Mouse (Mus musculus) gastrocnemius, postnatal 10 days (tissue): Measurements from ENCODE around the gene Tfpi2. TPM values are rescaled to one million over a fixed set of nuclear protein-coding genes. Genes with fewer than 3 reads are reported as not detected.

Experiments
- DNase-seq: peaks from one replicate; pipeline ENCODE4 v3.0.0; 2021; ENCODE audit warnings: mixed read lengths
- long read RNA-seq, 2 experiments: library from polyadenylated mRNA; stranded (forward); transcript quantifications; one replicate each; pipeline ENCODE4 v2.0.0; 2021
- total RNA-seq, 2 experiments: library from RNA; stranded (reverse); gene quantifications; 2 replicates each; pipeline ENCODE4 v1.2.3; 2021

Gene Tfpi2
- 1 to 10 TPM; 1.6 to 2.7 TPM for total RNA-seq
- long read RNA-seq, experiment 1, partial matches to known transcripts: 0 of 1 reads
- long read RNA-seq, experiment 1, other reads (novel, unspliced or antisense): 0 of 1 reads
- long read RNA-seq, experiment 2, partial matches to known transcripts: 1 of 2 reads
- long read RNA-seq, experiment 2, other reads (novel, unspliced or antisense): 0 of 2 reads

DNA sequence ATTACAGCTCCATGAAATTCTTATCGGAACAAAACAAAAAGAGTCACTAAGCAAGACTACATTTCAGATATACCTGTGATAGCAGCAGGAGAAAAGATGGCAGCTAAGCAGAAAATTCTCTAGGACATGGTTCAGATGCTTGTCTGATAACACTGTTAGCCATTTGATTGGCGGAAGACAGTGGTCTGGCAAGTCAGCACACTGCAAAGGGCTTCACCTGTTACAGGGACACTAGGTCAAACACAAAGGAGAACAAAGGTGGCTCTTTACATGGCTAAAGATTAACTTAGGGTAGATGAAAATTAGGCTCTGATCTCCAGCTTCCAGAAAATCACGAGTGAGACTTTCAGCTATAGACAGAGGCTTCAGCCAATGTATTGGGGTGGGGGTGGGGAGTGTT is at the start of gene Tfpi2:
TSS of gene Tfpi2 (minus strand) at position 170 of the 400 bp plus-strand sequence.
- DNase-seq: no peak

DNA sequence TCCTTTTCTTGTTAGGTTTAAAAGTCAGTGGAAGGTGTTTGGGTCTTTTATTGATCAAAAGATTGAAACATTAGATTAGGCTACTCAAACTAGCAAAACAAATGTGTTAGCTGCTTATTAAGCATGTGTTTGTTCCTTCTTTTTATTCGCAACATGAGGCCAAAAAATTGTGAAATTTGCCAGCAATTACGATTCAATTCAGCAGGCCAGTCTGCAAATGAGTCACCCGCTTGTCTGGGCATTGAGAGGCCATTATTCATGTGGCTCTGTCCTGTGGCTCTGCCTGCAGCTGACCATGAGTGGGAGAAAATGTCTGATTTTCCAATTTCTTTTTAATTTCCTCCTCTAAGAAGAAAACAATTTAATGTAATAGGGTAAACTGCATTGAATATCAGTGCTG is 42.2 kb upstream of the Tfpi2 start:
- no peak for DNase-seq

DNA sequence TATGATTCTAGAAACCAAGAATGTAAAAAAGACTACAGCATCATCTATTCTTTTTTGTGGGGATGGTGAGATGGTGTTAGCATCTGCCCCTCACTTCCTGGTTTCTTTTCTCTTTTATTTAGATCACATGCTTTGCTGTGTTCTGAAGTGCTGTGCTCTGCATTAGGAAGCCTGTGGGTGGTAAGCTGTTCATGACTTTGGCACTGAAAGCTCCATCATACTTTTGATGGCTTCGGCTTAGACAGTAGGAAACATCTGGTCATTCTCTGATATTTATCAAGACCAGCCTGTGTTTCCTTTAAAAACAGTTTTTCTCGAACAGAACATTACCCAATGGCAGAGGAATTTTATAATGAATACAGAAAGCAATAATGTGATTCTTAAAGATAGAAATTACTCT is 37.6 kb upstream of the Tfpi2 start:
- DNase-seq: no peak

DNA sequence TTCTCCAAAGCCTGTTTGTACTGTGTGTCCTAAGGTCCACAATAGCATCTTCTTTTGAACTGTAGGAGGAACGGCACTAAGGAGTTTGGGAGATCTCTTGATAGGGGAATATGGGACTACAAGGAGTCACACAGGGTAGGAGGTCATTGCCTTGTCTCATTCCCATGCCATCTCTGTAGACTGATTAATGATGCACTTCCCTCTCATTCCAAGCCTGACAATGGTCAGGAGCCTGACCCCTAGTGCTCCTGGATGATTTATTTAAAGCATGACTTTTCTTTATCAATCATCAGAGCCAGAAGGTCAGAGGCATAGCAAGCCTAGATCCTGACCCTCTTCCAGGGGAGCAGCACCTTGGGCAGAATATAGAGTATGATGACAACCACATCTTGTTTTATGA is 33.9 kb upstream of the Tfpi2 start:
- no peak for DNase-seq

DNA sequence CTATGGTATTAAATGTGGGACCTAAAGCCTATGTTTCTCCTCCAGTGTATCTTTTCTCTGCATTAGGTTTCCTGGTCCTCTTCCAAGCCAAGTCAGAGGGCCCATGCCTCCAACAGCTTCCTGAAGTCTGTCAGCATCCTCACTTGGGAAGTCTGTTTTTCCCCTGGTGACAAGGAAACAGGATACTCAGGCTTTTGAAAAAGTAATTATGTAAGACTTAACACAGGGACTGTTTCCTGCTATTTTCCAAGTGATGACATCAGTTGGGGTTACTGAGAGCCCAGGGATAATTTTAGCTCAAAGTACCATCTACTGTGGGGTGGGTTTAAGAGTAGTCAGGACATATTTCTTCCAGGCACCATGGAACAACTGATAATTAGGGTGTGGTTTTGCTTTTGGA is 20.8 kb upstream of the Tfpi2 start:
- no peak for DNase-seq

DNA sequence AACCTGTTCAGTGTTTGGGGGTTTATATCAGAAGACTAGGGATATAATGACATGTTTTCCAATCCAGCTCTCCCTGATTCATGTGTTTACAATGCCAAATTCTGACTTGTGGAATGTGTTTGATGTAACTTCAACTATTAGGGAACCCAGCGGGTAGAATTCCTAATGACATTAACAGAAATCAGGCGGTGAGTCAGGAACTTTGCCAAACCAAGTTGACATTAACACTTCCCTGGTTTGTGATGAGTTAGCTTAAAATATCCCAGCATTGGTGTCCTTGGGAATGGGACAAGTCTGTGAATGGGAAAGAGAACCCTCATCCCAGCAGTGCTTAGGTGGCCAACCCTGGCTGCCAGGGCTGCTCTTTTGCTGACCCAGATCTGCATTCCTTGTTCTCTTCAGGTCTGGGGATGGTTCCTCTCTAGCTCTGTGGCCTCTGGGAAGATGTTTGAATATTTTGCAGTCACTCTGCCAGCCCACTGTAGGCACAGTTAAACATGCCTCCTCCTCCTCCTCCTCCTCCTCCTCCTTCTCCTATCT is 19.9 kb upstream of the Tfpi2 start:
- DNase-seq: no peak

DNA sequence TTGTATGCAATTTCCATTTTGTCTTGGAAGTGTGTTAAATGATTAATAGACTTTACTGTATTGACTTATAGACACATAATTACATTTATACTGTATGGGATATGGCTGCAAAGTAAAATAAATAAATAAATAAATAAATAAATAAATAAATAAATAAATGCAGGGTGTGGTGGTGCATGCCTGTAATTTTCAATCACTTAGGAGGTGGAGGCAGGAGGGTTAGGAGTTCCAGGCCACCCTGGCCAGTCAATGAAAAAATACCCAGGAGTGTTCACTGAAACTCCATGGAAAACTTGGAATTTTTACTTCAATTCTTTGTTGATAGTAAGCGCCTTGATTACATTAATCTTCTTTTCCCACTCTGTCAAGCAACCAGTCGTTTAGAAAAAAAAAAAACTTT is 16.1 kb upstream of the Tfpi2 start:
- no peak for DNase-seq

GRCm38 (mm10) chr6:4003890-4004306 is 15.2 kb upstream of the Tfpi2 start, which contains the start of gene Gng11:
Gene Gng11, plus strand, starts transcription at chr6:4003904.
- peak; percentile 82 for DNase-seq

DNA sequence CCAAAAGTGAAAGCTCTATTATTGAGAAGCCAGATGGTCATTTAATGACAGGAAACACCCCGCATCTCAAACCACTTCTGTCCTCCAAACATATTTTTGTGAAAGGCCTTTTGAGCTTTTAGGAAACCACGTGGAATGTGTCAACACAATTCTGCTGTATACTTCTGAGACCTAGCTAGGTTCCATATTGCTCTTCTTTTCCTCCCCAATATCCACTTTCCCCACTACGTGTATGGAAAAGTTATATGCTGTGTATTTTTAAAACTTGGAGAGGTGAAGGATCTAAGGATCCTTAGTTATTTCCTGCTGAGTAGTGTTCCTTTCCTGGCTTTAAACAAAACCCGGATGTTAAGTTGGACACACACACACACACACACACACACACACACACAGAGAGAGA is 14.7 kb upstream of the Tfpi2 start:
- DNase-seq: no peak

DNA sequence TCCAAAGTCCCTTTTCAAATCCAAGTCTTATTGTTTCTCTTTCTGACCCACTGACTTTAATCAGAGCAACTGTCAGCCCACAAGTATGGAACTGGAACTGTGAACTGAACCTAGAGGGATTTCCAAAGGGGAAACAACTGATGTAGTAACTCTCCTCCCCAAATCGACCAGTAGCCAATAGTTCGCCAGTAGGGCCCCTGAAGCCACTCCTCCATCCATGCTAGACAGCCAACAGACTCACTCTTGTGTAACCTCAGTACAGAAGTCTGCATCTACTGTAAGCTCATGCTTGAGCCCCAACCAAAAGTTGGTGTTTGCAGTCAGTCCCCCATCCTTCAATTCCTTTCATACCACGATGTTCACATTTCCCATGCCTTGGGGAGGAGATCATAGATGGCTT is 12.0 kb upstream of the Tfpi2 start:
- DNase-seq: no peak

DNA sequence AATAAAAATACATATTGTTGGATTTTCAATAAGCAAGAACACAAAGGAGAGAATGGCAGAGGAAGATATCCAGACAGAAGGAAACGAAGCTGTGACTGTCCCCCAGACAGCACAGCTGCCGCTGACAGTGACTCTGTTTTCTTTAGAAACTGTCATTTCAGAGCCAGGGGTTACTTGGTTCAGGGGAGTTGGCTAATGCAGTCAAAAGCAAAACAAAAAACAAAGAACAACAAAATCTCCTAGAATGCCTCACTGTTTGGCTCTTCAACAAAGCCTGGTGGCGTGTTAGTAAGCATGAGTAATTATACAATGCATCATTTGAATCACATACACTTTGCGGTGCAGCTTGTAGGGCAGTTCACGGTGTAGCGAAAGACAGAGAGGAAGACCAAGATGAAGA is 10.6 kb upstream of the Tfpi2 start:
- DNase-seq: no peak

DNA sequence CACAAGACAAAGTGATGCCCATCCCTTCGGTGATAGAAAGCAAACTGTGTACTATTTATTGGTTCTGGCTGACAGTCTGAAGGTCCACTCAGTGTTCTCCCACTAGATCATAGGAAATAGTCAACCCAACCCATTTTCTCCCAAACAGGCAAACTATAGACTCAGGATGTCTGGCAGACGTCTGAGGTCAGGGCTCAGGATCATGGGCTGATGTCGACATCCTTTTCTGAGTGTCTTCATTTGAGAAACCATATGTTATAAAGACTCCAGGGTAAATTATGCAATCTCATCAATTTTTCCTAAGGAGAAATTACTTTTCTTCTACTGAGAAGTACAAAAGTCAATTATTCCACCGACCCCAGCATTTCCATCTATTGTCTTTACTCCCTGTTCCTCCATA is 9.4 kb upstream of the Tfpi2 start:
- no peak for DNase-seq

DNA sequence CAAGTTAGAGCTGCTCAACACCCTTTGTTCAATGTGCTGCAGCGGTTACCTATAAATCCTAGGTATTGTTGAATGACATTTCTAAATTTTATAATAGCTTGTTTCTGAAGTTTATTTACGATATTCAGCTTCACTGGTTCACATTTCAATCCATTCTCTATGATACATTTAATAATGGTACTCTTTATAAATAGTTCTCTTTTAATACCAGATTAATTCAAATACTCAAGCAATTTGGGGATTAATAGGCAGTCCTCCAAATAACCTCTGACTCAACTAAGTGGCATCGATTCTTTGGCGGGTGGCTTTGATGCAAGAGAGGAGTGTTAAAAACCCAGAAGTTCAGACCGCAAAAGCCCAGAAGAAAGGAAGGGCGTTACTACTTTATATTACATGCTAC is 4.8 kb upstream of the Tfpi2 start, which contains the start of gene Gngt1:
TSS of gene Gngt1 (plus strand) at position 301 of the 400 bp plus-strand sequence.
- DNase-seq: no peak

DNA sequence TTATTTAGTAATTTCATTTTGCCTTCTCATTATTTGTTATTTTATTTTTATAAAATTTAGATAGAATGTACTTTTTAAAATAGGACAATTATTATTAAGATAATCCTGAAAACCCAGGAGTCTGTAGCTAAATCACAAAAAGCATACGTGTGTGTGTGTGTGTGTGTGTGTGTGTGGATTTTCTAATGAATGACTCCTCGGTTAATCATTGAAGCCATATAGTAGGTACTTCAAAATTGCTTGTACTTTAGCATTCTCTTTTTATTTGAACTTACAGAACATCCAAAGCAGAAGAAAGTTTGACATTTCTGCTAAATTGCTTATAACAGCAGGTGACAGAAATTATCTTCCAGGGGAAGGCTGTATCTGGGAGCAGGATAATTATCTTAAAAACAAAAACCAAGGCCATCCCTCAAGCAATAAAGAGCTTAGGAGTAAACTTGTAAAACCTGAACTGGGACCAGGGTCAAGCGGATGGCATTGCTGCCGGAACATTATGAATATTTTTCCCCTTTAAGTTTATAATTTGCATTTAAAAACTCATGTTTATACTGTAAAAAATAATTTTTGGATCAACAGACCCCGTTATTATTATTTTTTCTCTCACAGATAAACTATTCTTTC is 5.9 kb downstream of the Tfpi2 start:
- no peak for DNase-seq

DNA sequence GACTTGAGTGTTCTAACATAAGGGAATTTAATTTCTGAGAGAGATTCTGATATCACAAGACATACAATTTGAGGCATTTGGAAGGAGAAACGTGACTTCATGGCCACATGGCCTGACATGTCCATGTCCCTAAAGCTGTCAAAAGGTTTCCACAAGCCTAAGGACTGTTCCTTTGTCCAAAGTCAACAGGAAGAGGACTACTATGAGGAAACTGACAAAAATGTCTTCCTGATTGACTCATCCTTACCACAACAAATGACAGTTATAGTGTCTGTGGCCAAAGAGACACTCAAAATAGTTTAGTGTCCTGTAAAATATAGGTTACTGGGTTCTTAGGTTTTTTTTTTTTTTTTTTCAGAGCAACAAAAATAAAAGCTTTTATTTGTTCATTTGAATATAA is 15.0 kb downstream of the Tfpi2 start:
- no peak for DNase-seq

DNA sequence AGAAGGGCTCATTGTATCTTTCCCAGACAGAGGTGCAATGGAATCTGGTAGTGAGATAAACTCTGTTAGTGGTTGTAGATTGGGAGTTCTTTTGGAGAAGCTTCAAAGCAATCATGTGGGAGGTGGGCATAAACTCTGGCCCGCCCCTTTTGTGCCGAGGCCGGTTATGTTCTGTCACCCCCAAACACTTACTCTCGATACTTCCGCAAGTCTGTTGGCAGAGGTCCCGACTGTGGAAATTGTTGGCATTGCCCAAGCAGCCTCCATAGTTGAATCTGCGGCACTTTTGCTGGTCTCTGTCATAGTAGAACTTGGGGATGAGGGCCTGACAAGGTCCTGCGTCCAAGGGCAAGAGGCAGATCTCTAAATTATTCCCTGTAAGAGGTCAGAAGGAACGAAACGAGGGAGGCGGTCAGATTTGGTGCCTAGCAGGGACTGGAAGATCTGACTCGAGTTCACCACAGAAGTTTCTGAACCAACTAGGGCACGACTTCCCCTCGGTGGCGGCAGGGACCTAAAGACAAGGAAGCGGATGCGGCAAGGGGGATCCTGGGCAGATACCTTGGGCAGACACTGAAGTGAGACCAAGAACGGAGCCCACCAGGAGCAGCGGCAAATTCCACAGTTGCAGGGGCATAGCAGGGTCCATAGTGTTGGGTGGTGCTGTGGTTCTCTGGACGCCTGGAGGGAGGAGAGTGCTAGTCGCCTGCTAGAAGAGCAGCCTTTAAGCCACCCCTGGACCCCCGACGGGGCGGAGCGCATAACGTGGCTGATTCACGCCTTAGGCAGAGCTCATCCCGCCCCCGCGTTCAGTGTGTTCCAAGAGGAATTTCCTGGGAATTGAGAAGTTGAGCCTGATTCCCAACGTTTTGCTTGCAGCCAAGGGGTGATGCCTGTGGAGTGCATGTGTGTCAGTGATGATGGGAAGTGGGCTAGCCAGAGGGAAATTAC is 20.8 kb downstream of the Tfpi2 start:
- peak; percentile 31 for DNase-seq

GRCm38 (mm10) chr6:3954969-3955368 is 33.8 kb downstream of the Tfpi2 start:
- DNase-seq: no peak

- DNase-seq: no peak
Observed at GRCm38 (mm10) chr6:3936140-3936714, 52.5 kb downstream of the Tfpi2 start.

DNA sequence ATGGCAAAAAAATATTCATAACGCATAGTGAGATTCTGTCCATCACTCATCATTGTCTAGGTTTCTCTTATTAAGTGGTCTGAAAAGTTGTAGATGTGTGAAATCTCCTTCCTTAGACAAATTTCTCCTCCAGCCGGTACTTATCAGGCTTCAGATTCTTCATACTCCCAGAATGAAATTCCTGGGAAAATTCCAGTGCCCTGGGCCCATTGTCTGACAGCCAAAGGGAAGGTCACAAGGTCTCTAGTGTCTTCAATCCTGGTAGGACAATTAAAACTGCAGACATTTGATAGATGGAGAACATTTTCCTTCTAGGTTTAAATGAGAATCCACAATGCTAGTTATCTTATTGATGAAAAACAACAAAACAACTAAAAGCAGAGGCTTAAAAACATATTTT is 53.1 kb downstream of the Tfpi2 start:
- no peak for DNase-seq

- no peak for DNase-seq
Observed at GRCm38 (mm10) chr6:3935048-3935447, 53.7 kb downstream of the Tfpi2 start.

GRCm38 (mm10) chr6:3926140-3926539 is 62.6 kb downstream of the Tfpi2 start:
- no peak for DNase-seq

DNA sequence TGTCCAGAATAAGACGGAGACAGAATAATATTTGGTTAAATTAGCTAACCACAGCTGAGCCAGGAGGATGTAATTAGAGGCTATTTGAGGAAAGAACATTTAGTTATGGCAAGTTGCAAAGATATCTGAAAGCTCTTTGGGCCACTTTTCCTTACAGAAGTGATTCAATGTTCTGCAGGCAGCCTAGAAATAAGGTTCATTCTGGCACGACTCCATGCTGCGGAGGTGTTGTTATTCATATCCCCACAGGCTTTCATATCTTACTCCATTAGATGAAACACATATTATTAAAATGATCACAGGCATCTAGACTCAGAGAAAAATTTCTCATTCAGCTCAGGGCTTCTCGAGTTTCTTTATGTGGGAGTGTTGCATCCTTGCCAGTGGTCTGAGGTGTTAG is 65.8 kb downstream of the Tfpi2 start:
- DNase-seq: no peak

DNA sequence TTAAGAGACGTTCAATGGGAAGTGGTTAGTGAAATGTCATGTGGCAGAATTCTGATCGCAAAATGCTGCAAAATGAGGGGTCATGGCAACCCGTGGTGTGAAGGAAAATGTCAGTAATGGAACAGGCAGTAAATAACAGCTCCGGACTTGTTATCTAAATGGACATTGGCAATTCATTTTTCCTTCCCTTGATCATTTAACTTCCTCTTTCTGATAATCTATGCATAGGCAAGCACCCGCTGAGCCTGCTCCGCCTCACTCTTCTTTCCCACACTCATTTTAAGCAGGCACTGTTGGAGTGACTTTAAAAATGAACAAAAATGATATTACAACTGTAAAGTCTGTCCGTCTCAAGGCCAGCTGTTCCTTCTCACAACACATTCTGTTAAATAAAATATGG is 72.7 kb downstream of the Tfpi2 start:
- no peak for DNase-seq
